Mouse (Mus musculus) cerebellum, postnatal 25 days (tissue): ENCODE measurements at regions not wholly inside any gene's neighbourhood (a gene's known extent, or its start where the extent isn't known, plus 50 kb on each side); places are given as distances from the start of the nearest gene placed in this dataset.

Experiments used
- DNase-seq, 2 experiments: peaks; one replicate each; pipeline ENCODE4 v3.0.0; 2021; ENCODE audit warnings: mixed read lengths in 2 of 2

DNA sequence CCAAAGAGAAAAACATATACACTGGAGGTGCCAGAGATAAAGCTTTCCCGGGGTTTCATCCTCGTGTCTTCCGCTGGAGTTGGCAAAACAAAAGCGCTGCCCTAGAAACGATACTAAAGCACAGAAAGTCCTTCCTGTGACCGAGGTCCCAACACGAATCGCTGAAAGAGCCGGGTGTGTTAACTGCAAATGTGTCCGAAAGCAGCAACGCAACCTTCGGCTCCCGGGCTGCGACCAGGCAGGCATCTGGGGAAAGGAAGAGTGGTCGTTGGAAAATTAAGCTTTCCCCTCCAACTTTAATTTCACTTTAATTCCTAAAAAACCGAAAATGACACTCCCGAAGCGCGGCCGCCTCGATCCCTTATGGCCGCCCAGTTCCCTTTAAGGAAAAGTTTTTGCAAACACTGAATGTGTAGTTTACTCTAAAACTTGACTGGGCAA is 262.5 kb upstream of the Nfe2l3 start:
- DNase-seq = no peak

- peak; percentile 50 to 69 for DNase-seq
These were observed 262.1 kb upstream of the Nfe2l3 start for GRCm38 (mm10) chr6:51170414-51170813.

- DNase-seq = no peak
These were observed 261.6 kb upstream of the Nfe2l3 start for GRCm38 (mm10) chr6:51170871-51171270.

DNA sequence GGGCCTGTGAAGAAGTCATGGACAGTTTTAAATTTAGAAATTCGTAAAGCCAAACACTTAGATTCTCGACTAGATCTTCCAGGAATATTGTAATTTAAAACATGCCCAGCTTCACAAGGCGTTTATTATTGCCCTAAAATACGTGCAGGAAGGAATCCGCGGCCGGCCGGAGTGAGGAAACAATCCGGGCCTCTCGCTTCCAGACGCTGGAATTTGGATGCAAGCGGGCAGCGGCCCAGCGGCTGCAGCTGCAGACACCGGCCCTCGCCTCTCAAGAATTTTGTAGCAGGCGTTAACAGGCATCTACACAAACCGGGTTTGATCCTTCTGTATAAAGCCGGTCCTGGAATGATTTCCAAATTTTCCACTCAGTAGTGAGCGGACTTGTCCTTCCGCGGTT is 260.7 kb upstream of the Nfe2l3 start:
- DNase-seq = peak in 1 of 2 experiments; percentile 34

DNA sequence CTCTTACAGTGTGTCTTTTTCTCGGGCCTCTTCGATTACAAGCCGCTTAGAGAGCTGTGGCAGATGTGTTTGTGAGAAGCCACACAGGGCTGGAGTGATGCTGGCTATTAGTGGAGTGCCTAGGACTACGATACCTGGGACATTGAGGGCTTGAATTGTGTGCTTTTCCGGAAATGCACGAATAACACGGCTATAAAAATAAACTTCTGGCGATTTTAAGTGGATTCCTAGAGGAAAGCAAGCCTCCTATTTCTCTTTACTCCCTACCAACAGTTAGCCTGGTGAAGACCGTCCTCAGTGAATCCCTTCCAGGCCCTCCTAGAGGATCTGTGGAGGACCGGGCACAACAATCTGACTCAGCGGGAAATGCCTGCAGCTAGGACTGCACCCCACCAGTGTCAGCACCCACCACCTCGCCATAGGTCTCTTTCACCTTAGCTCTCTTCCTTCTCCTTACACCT is 260.1 kb upstream of the Nfe2l3 start:
- no peak for DNase-seq

- peak in 1 of 2 experiments; percentile 20 for DNase-seq
These were observed 259.4 kb upstream of the Nfe2l3 start for GRCm38 (mm10) chr6:51172856-51173619.

- DNase-seq = no peak
These were observed 258.6 kb upstream of the Nfe2l3 start for GRCm38 (mm10) chr6:51173620-51174442.

DNA sequence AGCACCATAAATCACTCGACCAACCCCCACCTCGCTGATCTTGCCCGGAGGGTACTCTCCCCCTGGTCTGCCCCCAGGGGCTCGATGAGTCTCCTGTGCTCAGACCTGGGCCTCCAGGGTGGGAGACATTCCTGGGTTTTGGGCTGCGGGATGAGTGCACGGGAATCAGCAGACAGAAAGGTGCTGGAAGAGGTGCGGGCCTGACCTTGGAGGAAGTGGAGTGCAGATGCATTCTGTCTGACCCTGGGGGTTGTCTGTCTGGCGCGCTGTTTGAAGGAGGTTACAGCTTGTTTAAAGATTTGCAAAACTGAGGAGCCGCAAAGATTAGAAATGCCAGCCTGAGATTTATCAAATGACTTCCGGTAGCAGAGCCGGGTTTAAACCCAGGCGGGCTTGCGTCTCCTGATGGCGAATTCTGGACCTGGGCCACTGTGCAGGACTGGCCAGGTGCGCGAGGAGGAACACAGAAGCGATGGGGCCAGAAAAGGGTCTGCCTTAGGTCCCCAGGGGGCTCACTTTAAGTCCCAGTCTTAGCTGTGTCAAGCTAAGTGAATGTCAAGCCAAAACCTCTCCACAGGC is 257.9 kb upstream of the Nfe2l3 start:
- DNase-seq = peak in 1 of 2 experiments; percentile 20

DNA sequence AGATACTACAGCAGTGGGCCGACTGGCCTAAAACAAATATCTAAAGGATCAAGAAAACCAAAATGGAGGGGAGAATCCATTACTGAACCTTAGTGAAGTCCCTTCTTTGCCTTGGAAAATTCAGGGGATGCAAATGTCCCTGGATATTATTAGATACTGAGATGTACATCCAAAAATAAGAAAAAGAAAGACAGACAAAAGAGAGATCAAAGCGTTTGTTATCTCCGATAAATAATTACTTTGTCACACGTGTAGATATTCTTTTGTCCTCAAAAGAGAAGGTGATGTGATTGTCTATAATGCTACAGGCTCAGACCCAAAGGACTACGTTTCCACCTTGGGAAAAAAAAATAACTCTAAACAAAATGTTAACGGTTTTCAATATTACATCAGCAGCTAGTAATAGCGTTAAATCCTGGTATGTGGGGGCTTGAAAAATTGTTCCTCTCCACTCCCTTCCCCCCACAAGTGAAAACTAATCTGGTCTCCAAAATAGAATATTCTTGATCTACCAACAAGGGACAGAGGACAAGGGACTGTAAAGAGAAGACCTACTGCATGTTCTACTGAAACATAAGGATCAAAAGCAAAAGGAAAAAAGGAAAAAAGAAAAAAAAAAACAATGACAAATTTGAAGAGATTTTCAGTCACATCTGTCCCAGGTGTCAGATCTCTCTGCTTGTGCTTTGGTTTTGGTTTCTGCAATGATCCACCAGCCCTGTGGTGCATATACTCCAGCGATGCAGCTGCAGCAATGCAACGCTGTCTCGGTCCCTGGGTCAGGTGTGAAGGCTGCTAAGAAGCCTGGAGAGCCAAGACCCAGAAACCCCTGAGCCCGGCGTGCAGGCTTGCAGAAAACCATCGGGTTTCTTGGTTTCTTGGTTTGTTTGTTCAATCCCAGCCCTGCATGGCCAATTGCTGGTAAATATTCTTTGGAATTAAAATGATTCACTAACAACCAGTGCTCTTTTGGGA is 256.6 kb upstream of the Nfe2l3 start:
- DNase-seq = no peak

DNA sequence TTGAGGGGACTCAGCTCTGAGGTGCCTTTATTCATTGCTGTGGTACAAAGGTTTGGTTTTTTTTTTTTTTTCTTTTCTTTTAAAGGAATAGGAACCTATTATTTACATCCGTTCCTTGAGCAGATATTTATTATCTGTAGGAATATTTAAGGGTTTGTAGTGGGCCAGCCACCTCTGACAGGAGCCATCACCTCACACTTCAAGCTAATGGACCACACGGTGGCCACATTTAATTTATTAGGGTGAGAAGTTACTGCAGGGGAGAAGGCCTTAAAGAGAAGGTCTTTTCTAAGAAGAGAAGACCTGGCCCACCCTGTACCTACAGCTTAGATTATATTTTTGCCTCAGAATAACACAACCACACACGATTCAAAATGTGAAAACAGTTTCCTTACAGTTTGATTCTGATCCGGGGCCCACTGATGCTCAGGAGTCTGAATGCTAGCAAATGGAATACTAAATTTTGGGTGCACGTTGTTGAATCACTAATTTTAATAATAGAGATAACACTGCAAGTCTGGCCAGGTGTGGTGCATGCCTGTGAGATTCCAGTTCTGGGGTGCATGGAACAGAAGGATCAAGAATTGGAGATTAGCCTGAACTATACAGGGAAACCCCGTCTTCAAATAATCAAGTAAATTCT is 255.6 kb upstream of the Nfe2l3 start:
- peak in 1 of 2 experiments; percentile 16 for DNase-seq

DNA sequence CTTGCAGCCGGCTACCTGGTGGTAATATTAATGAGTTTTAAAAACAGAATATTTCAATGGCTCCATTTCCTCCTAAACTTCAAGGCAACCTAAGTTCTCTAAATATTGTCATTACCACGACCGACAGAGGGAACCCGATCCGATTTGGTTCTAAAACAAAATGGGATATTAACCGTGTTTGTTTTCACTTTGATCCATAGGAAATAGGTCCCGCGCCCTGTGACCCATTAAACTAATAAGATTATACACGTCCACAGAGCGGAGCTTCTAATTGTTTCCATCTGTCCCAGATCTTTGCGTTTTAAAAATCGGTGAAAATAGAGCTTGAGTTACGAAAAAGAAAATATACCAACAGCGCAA is 254.8 kb upstream of the Nfe2l3 start:
- DNase-seq = peak in 1 of 2 experiments; percentile 13

GRCm38 (mm10) chr6:51178061-51178791 is 254.2 kb upstream of the Nfe2l3 start:
- DNase-seq = peak; percentile 22 to 35

DNA sequence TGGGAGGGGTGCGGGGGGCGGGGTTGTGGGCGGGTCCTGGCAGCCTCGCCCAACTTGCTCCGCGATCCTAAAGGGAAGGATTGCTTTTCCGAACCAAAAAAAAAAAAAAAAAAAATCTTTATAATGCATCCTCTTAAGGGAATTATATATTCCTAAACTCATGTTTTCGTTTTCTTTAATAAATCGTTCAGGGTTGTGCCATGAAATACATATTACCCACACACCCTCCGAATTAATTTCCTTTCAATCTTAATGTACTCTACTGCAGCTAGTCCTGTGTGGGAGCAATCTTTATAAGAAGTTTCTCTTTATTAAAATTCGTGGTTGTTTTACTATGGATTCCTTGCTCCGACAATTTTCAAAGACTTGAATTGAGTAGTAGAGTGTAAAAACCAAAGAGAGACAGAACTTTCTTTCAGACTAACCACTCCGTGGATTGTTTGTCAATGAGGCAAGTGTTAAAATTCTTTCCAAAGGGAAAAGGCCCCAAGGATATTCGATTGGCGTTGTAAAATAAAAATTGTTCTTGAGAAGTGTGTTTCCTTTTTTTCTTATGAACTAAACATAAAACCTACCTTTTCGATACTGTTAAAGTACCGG is 253.6 kb upstream of the Nfe2l3 start:
- DNase-seq = no peak

DNA sequence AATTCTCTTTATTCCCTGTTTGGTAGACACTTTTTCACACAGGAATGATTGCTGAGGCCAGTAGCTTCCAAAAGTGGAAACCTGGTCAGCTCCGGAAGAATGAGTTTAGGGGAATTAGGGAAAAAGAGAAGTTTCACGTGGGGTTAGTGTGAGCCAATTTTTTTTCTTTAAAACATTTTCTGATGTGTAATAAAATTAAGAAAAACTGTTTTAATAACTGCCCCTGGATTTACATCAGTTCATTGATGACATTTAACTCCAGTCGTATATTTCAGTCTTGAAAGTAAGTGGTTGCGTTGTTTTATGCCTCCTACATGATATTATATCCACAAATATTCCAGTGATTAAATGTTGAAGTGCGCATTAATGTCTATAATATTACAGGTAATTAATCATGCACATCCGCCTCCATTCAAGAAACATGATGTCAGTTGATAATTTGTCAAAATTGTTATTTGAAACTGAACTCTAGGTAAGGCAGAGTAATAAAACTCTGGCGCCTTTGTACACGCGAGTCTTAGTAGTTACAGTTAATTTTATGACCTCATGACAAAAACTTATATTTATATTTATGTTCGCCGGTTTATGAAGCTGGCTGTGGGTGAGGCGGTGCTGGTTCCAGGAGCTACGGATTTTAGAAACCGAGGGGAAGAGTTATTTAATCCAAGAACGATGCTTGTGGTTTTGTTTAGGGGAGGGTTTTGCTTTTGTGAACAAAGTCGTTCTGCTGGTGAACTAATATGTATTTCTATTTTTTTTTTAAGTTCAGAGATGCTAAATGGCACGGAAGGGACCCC is 252.5 kb upstream of the Nfe2l3 start:
- peak in 1 of 2 experiments; percentile 17 for DNase-seq

GRCm38 (mm10) chr6:51180881-51181875 is 251.3 kb upstream of the Nfe2l3 start:
- peak in 1 of 2 experiments; percentile 11 for DNase-seq

- no peak for DNase-seq
These were observed 250.6 kb upstream of the Nfe2l3 start for GRCm38 (mm10) chr6:51181905-51182304.

GRCm38 (mm10) chr6:51182771-51183284 is 249.6 kb upstream of the Nfe2l3 start:
- no peak for DNase-seq
